Mouse (Mus musculus): ENCODE results near the gene Mcu.

GRCm38 (mm10) chr10:59500225-59500624 lies 116.3 kb downstream of the Mcu start:
- TF ChIP-seq CTCF (IDR thresholded peaks at IDR 0.05; ENCODE audit: low read depth) (no peak), EP300 (IDR thresholded peaks at IDR 0.05; ENCODE audit: low read depth) (no peak)

Data from liver, embryonic 14.5 days (tissue).